15 mouse cellular contexts compared by ENCODE assay signal in genomic region chr16:24135841-24136240, GRCm38 (mm10).
DNase-seq lines count a peak whose midpoint lies in the region; ATAC-seq and TF ChIP-seq lines count a peak whose summit lies in the region.
"Had no signal": no experiment of that assay in that cellular context is flagged by ENCODE, and none has a peak within 500 bp of the region (broad histone marks: within the 10 kb centered on the region; RNA-seq: fewer than 3 reads in every experiment).

No protein-coding gene starts in this region.

- no peak overlapping the region for H3ac ChIP-seq in C2C12 (ENCODE audit: control insufficient read depth, insufficient read length, low read depth)

- H3K9me3 ChIP-seq in intestine, embryonic 16.5 days (ENCODE audit: control insufficient read depth, low read length): no peaks in the 10 kb centered on the region
- H3K9me3 ChIP-seq in midbrain, embryonic 16.5 days (replicated peaks; ENCODE audit: control insufficient read depth, low read length, poor library complexity, severe bottlenecking): no peaks in the 10 kb centered on the region
- H3K9me3 ChIP-seq: liver, embryonic 12.5 days; stomach, embryonic 15.5 days had no signal

- peak; percentile 44 for DNase-seq in adrenal gland, postnatal 14 days
- no peak for DNase-seq in adrenal gland, adult 18-20 months (ENCODE audit: low spot score in 2 of 2)
- peak; percentile 72 to 88 for DNase-seq in cerebellum, adult 2 months
- peak; percentile 46 for DNase-seq in forelimb bud, embryonic 11.5 days (ENCODE audit: low read depth, low spot score)
- no peak for DNase-seq in thymus, postnatal 14 days
- DNase-seq: adrenal gland, adult 8-10 months; B cell, adult 2 months; kidney, adult 11 months; kidney, postnatal 10 days had no signal

- H3K27me3 ChIP-seq in C2C12 (ENCODE audit: control insufficient read depth, insufficient read depth, insufficient read length): no peaks in the 10 kb centered on the region
- H3K27me3 ChIP-seq in cerebellum, adult 2 months (ENCODE audit: control insufficient read depth, insufficient read depth, low read length): no peaks in the 10 kb centered on the region
- H3K27me3 ChIP-seq in intestine, embryonic 16.5 days (replicated peaks; ENCODE audit: control insufficient read depth, insufficient read depth, low read length): no peaks in the 10 kb centered on the region
- H3K27me3 ChIP-seq in midbrain, embryonic 16.5 days (ENCODE audit: control insufficient read depth, insufficient read depth, low read depth, low read length): no peaks in the 10 kb centered on the region
- H3K27me3 ChIP-seq: liver, embryonic 12.5 days; stomach, embryonic 15.5 days had no signal

- no peak overlapping the region for H3K4me2 ChIP-seq in intestine, embryonic 16.5 days (ENCODE audit: low read depth, low read length)
- H3K4me2 ChIP-seq in midbrain, embryonic 16.5 days (ENCODE audit: low read length): no peak overlapping the region
- H3K4me2 ChIP-seq: hindbrain, embryonic 14.5 days; liver, embryonic 12.5 days; stomach, embryonic 15.5 days had no signal

- H3K79me3 ChIP-seq in C2C12 (ENCODE audit: low read depth): no peaks in the 10 kb centered on the region

- no peaks in the 10 kb centered on the region for H3K36me3 ChIP-seq in C2C12 (ENCODE audit: control insufficient read depth, insufficient read depth)
- no peaks in the 10 kb centered on the region for H3K36me3 ChIP-seq in intestine, embryonic 16.5 days (ENCODE audit: control insufficient read depth, insufficient read depth, low read length)
- no peaks in the 10 kb centered on the region for H3K36me3 ChIP-seq in midbrain, embryonic 16.5 days (ENCODE audit: control insufficient read depth, insufficient read depth, low read length)
- H3K36me3 ChIP-seq: liver, embryonic 12.5 days; stomach, embryonic 15.5 days had no signal

- ATAC-seq in intestine, embryonic 16.5 days: no peak
- ATAC-seq in midbrain, embryonic 16.5 days: no peak
- ATAC-seq: liver, embryonic 12.5 days had no signal

- H3K27ac ChIP-seq in cerebellum, adult 2 months (ENCODE audit: insufficient read depth, low read length): no peak overlapping the region
- no peak overlapping the region for H3K27ac ChIP-seq in intestine, embryonic 16.5 days (ENCODE audit: low read length)
- H3K27ac ChIP-seq in midbrain, embryonic 16.5 days (ENCODE audit: low read length): no peak overlapping the region
- H3K27ac ChIP-seq: hindbrain, embryonic 14.5 days; liver, embryonic 12.5 days; stomach, embryonic 15.5 days had no signal

- peaks cover 14% of the 10 kb centered on the region; the same call in 1 of the 2 replicates for H3K4me1 ChIP-seq in cerebellum, adult 2 months (ENCODE audit: control insufficient read depth, insufficient read depth, low read length)
- H3K4me1 ChIP-seq in intestine, embryonic 16.5 days (ENCODE audit: control insufficient read depth, insufficient read depth, low read length): no peaks in the 10 kb centered on the region
- H3K4me1 ChIP-seq in midbrain, embryonic 16.5 days (ENCODE audit: control insufficient read depth, insufficient read depth, low read length): no peaks in the 10 kb centered on the region
- H3K4me1 ChIP-seq: liver, embryonic 12.5 days; stomach, embryonic 15.5 days had no signal

- no peak for TF ChIP-seq CTCF in C2C12 (IDR thresholded peaks at IDR 0.05; ENCODE audit: control insufficient read depth, insufficient read depth, insufficient read length)
- no peak for TF ChIP-seq CTCF in cerebellum, adult 2 months (IDR thresholded peaks at IDR 0.05; ENCODE audit: borderline replicate concordance, insufficient read depth, low read depth, low read length)

- H3K9ac ChIP-seq in intestine, embryonic 16.5 days (ENCODE audit: low read depth, low read length): no peak overlapping the region
- no peak overlapping the region for H3K9ac ChIP-seq in midbrain, embryonic 16.5 days (ENCODE audit: low read depth, low read length)
- H3K9ac ChIP-seq: hindbrain, embryonic 14.5 days; liver, embryonic 12.5 days; stomach, embryonic 15.5 days had no signal

- no peaks in the 10 kb centered on the region for H3K79me2 ChIP-seq in C2C12 (ENCODE audit: control insufficient read depth, insufficient read depth)

- no peak overlapping the region for H3K4me3 ChIP-seq in C2C12 (ENCODE audit: insufficient read depth, poor library complexity, severe bottlenecking)
- H3K4me3 ChIP-seq in cerebellum, adult 2 months (replicated peaks; ENCODE audit: insufficient read depth, low read depth, low read length): no peak overlapping the region
- no peak overlapping the region for H3K4me3 ChIP-seq in intestine, embryonic 16.5 days (ENCODE audit: low read length)
- no peak overlapping the region for H3K4me3 ChIP-seq in midbrain, embryonic 16.5 days (ENCODE audit: low read depth, low read length)
- H3K4me3 ChIP-seq: liver, embryonic 12.5 days; stomach, embryonic 15.5 days had no signal

- WGBS in cerebellum, adult 2 months: 22% methylated on average over 5 of the region's 5 CpGs
- WGBS in intestine, embryonic 16.5 days: 93% methylated on average over 5 of the region's 5 CpGs
- 96% methylated on average over 5 of the region's 5 CpGs for WGBS in midbrain, embryonic 16.5 days

- no peak for TF ChIP-seq POLR2A in cerebellum, adult 2 months (IDR thresholded peaks at IDR 0.05; ENCODE audit: borderline replicate concordance, insufficient read depth, low read length)

TF ChIP-seq in C2C12, 6 proteins besides CTCF, POLR2A, EP300 and RAD21:
- TF ChIP-seq CEBPB (IDR thresholded peaks at IDR 0.05; ENCODE audit: low read depth) (no peak), MYOD1 (IDR thresholded peaks at IDR 0.05; ENCODE audit: control insufficient read depth, insufficient read length, low read depth) (peak; percentile 79)

Comparison
In these comparisons a context has a peak if more than half of its experiments do, and no peak if none do; other contexts are left out.
1. DNase-seq: peak in adrenal gland, postnatal 14 days (single experiment), cerebellum, adult 2 months (2 of 2) and forelimb bud, embryonic 11.5 days (single experiment); none in adrenal gland, adult 18-20 months (0 of 2) and thymus, postnatal 14 days (single experiment).